Mouse (Mus musculus) testis, adult 2 months (tissue): Measurements from ENCODE around the gene Abcb9. TPM values are rescaled to one million over a fixed set of nuclear protein-coding genes. Genes with fewer than 3 reads are reported as not detected.

Experiments used
- H3K27ac ChIP-seq: fragments of 200-500 bp; 2 replicates; pipeline ENCODE4 v1.5.1; 2012; ENCODE audit warnings: low read depth, low read length; ENCODE audit not compliant: control insufficient read depth, insufficient read depth
- H3K27me3 ChIP-seq: fragments of 200-500 bp; 2 replicates; pipeline ENCODE4 v1.6.1; 2012; ENCODE audit warnings: mild to moderate bottlenecking, low read length, moderate library complexity; ENCODE audit not compliant: control insufficient read depth, insufficient read depth
- H3K36me3 ChIP-seq: fragments of 200-500 bp; 2 replicates; pipeline ENCODE4 v1.6.1; 2012; ENCODE audit warnings: mild to moderate bottlenecking, low read length; ENCODE audit not compliant: control insufficient read depth, insufficient read depth
- H3K4me1 ChIP-seq: fragments of 200-500 bp; 2 replicates; pipeline ENCODE4 v1.6.1; 2012; ENCODE audit warnings: low read length; ENCODE audit not compliant: control insufficient read depth, insufficient read depth
- H3K4me3 ChIP-seq: fragments of 200-500 bp; 2 replicates; pipeline ENCODE4 v1.5.1; 2012; ENCODE audit warnings: low read depth, mild to moderate bottlenecking, low read length, moderate library complexity, mixed read lengths; ENCODE audit not compliant: control insufficient read depth
- CTCF ChIP-seq: fragments of 200-500 bp; IDR thresholded peaks from 2 replicates; pipeline ENCODE4 v1.5.1; 2012; ENCODE audit warnings: low read depth, mild to moderate bottlenecking, inconsistent platforms, low read length, moderate library complexity; ENCODE audit not compliant: control insufficient read depth, insufficient read depth, insufficient replicate concordance
- POLR2A ChIP-seq: fragments of 200-500 bp; IDR thresholded peaks from 2 replicates; pipeline ENCODE4 v1.6.1; 2012; ENCODE audit warnings: low read depth, mild to moderate bottlenecking, inconsistent platforms, low read length, moderate library complexity; ENCODE audit not compliant: control insufficient read depth
- polyA plus RNA-seq: library from polyadenylated mRNA; depleted of rRNA; stranded (reverse); fragments of >200 nt; gene quantifications from 2 replicates; pipeline ENCODE4 v1.2.3, GENCODE M21; 2012

Abcb9 gene
- polyA plus RNA-seq, 1 experiment: 21.6 TPM

- TF ChIP-seq CTCF: no peak
- TF ChIP-seq POLR2A: no peak
- Histone ChIP-seq H3K27ac (no peak overlapping the region), H3K27me3 (no peaks in the 10 kb centered on the region)
Measured at GRCm38 (mm10) chr5:124082447-124082846, 13.2 kb downstream of the Abcb9 start.

GRCm38 (mm10) chr5:124079880-124080279 lies 15.7 kb downstream of the Abcb9 start:
- H3K4me1 ChIP-seq: peaks cover 3% of the 10 kb centered on the region; the same call in 1 of the 2 replicates
- TF ChIP-seq POLR2A (no peak), CTCF (no peak)

More at GRCm38 (mm10) chr5:124082447-124082846, 13.2 kb downstream of the Abcb9 start:
- Histone ChIP-seq H3K4me3 (no peak overlapping the region), H3K4me1 (peaks cover 4% of the 10 kb centered on the region; the same call in 1 of the 2 replicates), H3K36me3 (no peaks in the 10 kb centered on the region)

GRCm38 (mm10) chr5:124078794-124079416 lies 16.7 kb downstream of the Abcb9 start:
- TF ChIP-seq POLR2A: no peak
- no peak for TF ChIP-seq CTCF
- Histone ChIP-seq H3K27me3 (no peaks in the 10 kb centered on the region), H3K27ac (no peak overlapping the region), H3K4me3 (no peak overlapping the region), H3K36me3 (no peaks in the 10 kb centered on the region), H3K4me1 (no peaks in the 10 kb centered on the region)

More at GRCm38 (mm10) chr5:124079880-124080279, 15.7 kb downstream of the Abcb9 start:
- Histone ChIP-seq H3K27me3 (no peaks in the 10 kb centered on the region), H3K4me3 (no peak overlapping the region), H3K27ac (no peak overlapping the region), H3K36me3 (no peaks in the 10 kb centered on the region)

GRCm38 (mm10) chr5:124077856-124078460 lies 17.6 kb downstream of the Abcb9 start:
- Histone ChIP-seq H3K36me3 (no peaks in the 10 kb centered on the region; the same call in 1 of the 2 replicates), H3K27ac (no peak overlapping the region), H3K4me3 (no peak overlapping the region), H3K4me1 (no peaks in the 10 kb centered on the region), H3K27me3 (no peaks in the 10 kb centered on the region)
- TF ChIP-seq POLR2A (no peak), CTCF (no peak)

- Histone ChIP-seq H3K27me3 (no peaks in the 10 kb centered on the region), H3K4me1 (no peaks in the 10 kb centered on the region), H3K4me3 (no peak overlapping the region), H3K36me3 (no peaks in the 10 kb centered on the region; the same call in 1 of the 2 replicates), H3K27ac (no peak overlapping the region)
- TF ChIP-seq CTCF: no peak
- TF ChIP-seq POLR2A: no peak
Measured at GRCm38 (mm10) chr5:124077241-124077640, 18.4 kb downstream of the Abcb9 start.

- TF ChIP-seq POLR2A (no peak), CTCF (no peak)
- no peak overlapping the region for H3K4me3 ChIP-seq
- H3K27me3 ChIP-seq: no peaks in the 10 kb centered on the region
- no peak overlapping the region for H3K27ac ChIP-seq
- no peaks in the 10 kb centered on the region; the same call in 1 of the 2 replicates for H3K36me3 ChIP-seq
- no peaks in the 10 kb centered on the region for H3K4me1 ChIP-seq
Measured at GRCm38 (mm10) chr5:124076559-124076958, 19.0 kb downstream of the Abcb9 start.

GRCm38 (mm10) chr5:124075716-124076115 lies 19.9 kb downstream of the Abcb9 start:
- no peak for TF ChIP-seq POLR2A
- TF ChIP-seq CTCF: no peak

More at GRCm38 (mm10) chr5:124075716-124076115, 19.9 kb downstream of the Abcb9 start:
- Histone ChIP-seq H3K36me3 (no peaks in the 10 kb centered on the region; the same call in 1 of the 2 replicates), H3K27me3 (no peaks in the 10 kb centered on the region), H3K4me3 (no peak overlapping the region), H3K4me1 (no peaks in the 10 kb centered on the region), H3K27ac (no peak overlapping the region)
